Mouse (Mus musculus) liver, adult 10 weeks (tissue): ENCODE measurements around the gene Nlrp10. TPM values are rescaled to one million over a fixed set of nuclear protein-coding genes. Genes with fewer than 3 reads are reported as not detected.

Experiments
- polyA plus RNA-seq: library from polyadenylated mRNA; stranded (reverse); fragments of 350-450 nt; fragmentation: Illumina TruSeq; extraction: RNeasy Lipid Tissue Mini Kit (QIAGEN cat#74804); gene quantifications from one replicate; pipeline ENCODE4 v1.2.3, GENCODE M21; 2014; ENCODE audit warnings: low read depth, low replicate concordance

The Nlrp10 gene
- 0.11 TPM for polyA plus RNA-seq

GRCm38 (mm10) chr7:108929726-108930393 lies at the start of gene Nlrp10:
Nlrp10 (minus strand) TSS chr7:108930178.

GRCm38 (mm10) chr7:108950312-108950761 lies 20.4 kb upstream of the Nlrp10 start, which contains the start of gene Tub:
Tub (plus strand) TSS chr7:108950338.

GRCm38 (mm10) chr7:108933794-108934731 lies 4.1 kb upstream of the Nlrp10 start, which contains the start of gene Eif3f:
Eif3f (plus strand) TSS chr7:108934417.

GRCm38 (mm10) chr7:108894320-108894719 lies 35.7 kb downstream of the Nlrp10 start, which contains the start of gene Olfr519:
Olfr519 (minus strand) TSS chr7:108894420.

GRCm38 (mm10) chr7:108884906-108885305 lies 45.1 kb downstream of the Nlrp10 start, which contains the start of gene Olfr518:
Olfr518 (minus strand) TSS chr7:108885006.

GRCm38 (mm10) chr7:108872279-108872678 lies 57.7 kb downstream of the Nlrp10 start, which contains the start of gene Olfr517:
Olfr517 (minus strand) TSS chr7:108872379.

Other genes starting within 250 kb of the Nlrp10 start
- gene Olfr512, start 216.9 kb downstream of the Nlrp10 start, polyA plus RNA-seq = not detected
- gene Olfr513, start 179.2 kb downstream of the Nlrp10 start, polyA plus RNA-seq = not detected
- not detected for gene Olfr514, start 104.2 kb downstream of the Nlrp10 start, polyA plus RNA-seq
- not detected for gene Olfr516, start 79.6 kb downstream of the Nlrp10 start, polyA plus RNA-seq
- gene Olfr517, start 57.8 kb downstream of the Nlrp10 start, polyA plus RNA-seq = not detected
- gene Olfr518, start 45.2 kb downstream of the Nlrp10 start, polyA plus RNA-seq = not detected
- not detected for gene Olfr519, start 35.8 kb downstream of the Nlrp10 start, polyA plus RNA-seq
- gene Eif3f, start 4.2 kb upstream of the Nlrp10 start, polyA plus RNA-seq = 21.0 TPM
- not detected for gene Tub, start 20.2 kb upstream of the Nlrp10 start, polyA plus RNA-seq
- gene Ric3, start 153.2 kb upstream of the Nlrp10 start, polyA plus RNA-seq = 0.37 TPM
- gene Lmo1, start 245.0 kb upstream of the Nlrp10 start, polyA plus RNA-seq = not detected